Mouse (Mus musculus) left cerebral cortex, postnatal 25 days (tissue): ENCODE measurements at regions not wholly inside any gene's neighbourhood (a gene's known extent, or its start where the extent isn't known, plus 50 kb on each side); places are given as distances from the start of the nearest gene placed in this dataset.

Experiments used
- DNase-seq, 2 experiments: peaks; one replicate each; pipeline ENCODE4 v3.0.0; 2022; ENCODE audit warnings: low spot score in 2 of 2, mixed read lengths in 1 of 2
- intact Hi-C: fragments of 180-260 bp; cut with DNase I; formaldehyde crosslinking; loops from one replicate; pipeline ENCODE4 v1.15.1; 2025

DNA sequence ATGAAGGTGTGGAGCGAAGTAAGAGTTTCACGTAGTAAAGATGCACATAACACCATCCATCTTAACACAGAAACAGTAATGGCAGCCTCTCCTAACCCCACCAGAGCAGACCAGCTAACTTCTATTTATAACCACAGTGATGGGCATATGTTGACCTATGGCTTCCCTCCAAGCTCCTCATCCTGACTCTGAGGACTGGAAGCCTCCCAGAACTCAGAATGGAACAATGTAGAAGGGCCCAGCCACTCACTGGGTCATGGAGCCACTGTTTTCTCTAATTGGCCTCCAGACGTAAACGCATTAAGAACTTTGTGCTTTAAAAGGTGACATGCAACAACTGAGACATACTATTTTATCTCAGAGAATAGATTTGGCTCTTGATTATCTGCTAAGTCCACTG is 77.0 kb downstream of the Irs2 start:
- DNase-seq = no peak
- intact Hi-C loops = no loop called here

DNA sequence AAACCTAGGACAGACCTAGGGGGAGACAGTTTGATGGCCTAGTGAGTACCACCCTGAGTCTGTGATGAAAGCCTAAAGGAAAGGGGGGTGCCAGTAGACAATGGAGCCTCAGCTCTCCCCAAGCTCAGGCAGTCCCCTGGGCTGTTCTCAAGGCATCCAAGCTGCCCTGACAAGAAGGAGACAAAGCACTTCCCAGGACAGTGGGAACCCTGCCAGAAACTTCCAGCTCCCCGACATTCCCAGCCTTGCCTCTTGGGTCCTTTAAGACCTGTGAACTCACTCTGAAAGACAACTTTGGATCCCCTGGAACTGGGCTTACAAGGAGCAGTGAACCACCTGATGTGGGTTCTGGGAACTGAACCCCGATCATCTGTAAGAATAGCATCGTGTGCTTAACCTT is 79.4 kb downstream of the Irs2 start:
- intact Hi-C loops = loop anchor here (10.0 kb wide), 1 partner anchor 354 kb away; no protein-coding TSS in a partner anchor

DNA sequence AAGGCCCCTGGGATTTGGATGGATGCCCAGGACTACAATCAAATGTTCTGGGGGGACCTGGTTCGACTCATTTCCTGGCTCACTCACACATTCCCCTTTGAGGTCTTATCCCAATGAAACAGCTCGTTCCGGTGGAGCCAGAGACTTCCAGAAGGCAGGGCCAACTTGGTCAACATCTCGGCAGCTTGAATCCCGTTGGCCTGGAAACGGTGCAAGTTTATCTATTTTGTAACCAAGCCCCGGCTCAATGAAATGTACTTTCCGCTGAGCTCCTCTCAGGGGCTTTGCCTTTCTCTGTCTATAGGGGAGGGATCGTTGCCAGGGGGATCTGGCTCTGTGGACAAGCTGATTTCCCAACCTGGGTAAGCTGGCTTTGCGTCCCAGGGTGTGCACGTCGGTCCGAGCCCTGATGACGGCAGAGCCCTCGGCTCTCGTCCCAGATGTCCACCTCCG is 79.9 kb downstream of the Irs2 start:
- DNase-seq = peak; percentile 21 to 32

More for the DNA sequence above, 79.4 kb downstream of the Irs2 start:
- no peak for DNase-seq

DNA sequence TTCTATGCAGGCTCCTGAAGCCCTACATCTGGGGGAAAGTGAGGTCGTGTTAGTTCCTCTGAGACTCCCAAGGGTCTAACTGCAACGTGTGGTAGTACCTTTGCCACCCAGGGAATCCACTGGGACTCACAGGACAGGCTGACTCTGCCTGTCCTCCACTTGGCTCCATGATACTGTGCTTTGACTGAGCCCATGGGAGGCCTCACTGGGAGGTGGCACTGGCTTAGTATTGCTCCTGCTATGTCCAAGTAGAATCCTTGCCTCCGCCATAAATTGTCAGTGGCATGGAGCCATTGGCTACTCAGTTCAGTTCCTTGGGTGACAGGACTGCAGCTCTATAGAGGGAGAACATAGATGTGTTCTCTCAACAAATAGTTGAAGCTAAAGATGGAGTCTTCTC is 81.1 kb downstream of the Irs2 start:
- DNase-seq = no peak
- intact Hi-C loops = loop anchor here (10.0 kb wide), 1 partner anchor 352 kb away; no protein-coding TSS in a partner anchor

More for the DNA sequence above, 79.9 kb downstream of the Irs2 start:
- intact Hi-C loops = loop anchor here (10.0 kb wide), 1 partner anchor 354 kb away; no protein-coding TSS in a partner anchor

DNA sequence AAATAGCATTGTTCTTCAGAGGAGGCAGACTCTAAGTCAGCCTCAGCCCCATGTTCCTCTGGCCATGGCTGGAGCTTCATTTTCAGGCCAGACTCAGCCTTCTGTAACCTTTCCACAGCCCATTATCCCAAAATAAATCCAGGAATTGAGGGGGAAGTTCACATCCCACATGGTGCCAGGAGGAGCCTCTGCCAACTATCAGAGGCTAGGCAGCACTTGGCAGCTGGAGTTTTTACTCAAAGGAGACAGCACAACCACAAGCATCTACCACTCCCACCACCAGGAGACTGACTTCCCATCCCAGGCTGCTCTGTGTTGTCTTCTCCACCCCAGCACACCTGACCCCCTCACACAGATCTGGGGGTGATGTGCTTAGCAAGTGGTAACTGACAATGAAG is 81.7 kb downstream of the Irs2 start:
- intact Hi-C loops = loop anchor here (10.0 kb wide), 1 partner anchor 352 kb away; no protein-coding TSS in a partner anchor
- DNase-seq = peak; percentile 21 to 69

DNA sequence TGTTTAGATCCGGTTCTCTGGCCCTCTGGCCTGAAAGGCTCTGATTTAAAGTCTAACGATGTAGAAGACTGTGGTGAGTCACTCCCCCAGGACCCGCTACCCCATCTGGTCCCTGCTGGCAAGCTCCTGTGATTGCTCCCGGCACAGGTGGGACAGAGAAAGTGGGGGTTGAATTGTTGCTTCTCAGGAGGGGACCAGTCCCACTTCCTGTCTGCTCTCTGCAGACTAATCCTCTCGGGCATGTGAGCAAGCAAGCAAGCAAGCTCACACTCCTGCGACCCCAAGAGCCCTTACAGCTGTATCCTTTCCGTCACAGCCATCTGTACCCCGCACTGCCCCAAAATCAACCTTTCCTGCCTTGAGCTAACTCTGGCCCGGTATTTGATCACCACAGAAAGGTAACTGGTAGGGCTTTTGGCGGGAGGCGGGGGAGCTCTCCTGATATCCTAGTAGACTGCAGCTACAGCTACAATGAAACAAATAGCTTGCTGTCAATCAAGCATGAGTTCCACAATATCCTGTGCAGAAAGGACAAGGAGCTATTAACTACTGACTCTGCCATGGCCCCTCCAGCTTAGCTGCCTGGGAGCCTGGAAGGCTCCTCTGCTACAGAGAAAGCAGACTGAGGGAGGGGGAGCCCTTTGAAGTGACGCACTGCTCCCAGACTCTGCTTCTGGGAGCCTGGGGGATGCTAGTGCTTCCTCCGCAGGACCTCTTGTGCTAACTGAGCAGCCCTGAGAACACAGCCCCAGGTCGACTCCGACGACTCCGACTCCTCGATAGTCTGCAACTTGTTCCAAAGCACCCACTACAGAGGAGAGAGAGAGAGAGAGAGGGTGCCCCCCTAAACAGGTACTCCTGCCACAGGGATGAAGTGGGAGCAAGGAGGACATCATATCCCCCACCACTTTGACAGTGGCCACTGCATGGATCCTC is 82.4 kb downstream of the Irs2 start:
- no peak for DNase-seq
- intact Hi-C loops = loop anchor here (10.0 kb wide), 1 partner anchor 351 kb away; no protein-coding TSS in a partner anchor

DNA sequence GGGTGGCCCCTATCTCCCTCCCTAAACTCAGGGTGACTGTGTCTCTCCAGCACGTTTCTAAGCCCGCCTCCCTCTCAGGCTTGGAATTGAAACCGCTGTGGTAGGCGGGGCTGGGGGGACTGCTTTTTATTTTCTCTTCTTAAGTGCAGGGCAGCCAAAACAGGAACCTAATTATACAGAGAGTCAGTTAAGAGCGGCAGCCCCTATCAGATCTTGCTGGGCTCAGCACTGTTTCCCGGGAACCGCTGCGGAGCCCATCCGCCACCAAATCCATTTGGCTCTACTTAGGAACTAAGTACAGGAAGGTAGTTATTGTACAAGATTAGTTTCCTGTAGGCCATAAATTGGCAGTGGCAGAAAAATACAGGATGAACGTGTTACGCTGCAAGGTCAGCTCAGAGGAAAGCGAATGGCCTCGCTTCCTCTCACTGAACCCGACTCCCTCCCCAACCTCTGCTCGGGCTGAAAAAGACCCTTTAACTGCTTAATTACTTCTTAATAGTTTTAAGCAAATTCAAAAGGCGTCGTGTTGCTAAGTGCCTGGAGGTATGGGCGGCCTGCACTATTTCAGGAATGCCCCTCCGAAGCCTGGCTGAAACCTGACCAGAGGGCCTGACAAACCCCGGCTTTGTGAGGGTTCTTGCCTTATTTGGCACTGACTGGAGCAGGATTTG is 83.6 kb downstream of the Irs2 start:
- intact Hi-C loops = loop anchor here (5.0 to 10.0 kb wide), 2 partner anchors 97 to 350 kb away; no protein-coding TSS in a partner anchor
- peak; percentile 17 to 29 for DNase-seq

DNA sequence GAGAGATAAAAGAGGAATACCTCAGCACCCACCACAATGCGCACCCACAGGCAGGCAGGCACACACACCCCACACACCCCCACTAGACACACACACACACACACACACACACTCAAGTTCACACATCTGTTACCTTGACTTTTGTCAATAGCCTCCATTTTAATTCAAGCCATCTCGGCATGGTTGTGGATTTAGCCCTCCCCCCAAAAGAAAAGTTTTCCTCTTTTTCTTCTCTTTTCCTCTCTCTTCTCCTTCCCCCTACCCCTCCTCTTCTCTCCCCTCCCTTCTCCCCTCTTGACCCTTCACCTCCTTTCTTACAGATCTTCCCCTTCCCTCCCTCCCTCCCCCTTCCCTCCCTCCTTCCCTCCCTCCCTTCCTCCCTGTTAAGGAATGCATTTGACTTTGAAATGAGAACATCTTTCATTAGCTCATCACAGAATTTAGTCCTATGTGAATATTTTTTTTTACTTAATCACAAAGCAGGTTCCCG is 84.2 kb downstream of the Irs2 start:
- DNase-seq = no peak
- intact Hi-C loops = loop anchor here (5.0 to 10.0 kb wide), 2 partner anchors 97 to 349 kb away; no protein-coding TSS in a partner anchor

DNA sequence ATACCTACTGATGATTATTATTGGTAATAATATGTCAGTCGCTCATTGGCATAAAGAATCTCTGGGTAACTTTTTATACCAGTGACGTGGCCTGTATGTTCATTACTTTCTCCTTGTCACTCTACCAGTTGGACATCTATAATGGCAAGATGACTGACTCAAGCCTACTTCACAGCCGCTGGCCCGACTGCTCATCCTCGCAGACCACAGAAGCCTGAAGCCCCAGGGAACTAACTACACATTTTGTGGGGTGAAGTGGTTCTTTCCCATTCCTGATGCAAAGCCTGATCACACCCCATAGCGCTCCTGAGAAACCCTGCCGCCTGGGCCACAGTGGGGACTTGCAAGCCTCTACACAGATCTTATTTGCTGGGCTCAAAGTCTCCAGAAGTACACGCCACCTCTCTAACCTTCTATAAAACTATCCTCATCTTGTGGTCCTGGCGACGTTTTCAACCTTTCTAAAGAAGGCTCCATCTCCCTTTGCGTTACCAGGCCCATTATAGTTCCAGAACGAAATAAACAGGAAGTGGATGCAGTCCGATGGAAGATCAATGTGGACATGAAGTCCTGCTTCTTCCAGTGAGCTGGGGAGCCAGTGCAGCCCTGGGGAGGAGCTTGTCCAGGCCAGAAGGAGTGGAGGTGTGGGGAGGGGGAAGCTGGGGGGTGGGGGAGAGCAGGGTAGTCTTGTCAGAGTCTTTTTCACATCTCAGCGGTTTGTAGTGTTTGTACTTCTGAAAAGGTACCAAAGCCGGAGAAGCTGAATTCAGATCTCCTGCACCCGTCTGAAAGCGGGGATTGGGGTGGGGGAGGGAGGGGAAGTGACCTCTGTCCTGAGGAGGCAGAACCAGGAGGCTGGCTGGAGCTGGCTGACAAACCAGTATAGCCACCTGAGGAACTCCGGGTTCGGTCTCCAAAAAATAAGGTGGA is 84.9 kb downstream of the Irs2 start:
- no peak for DNase-seq
- intact Hi-C loops = loop anchor here (5.0 to 10.0 kb wide), 2 partner anchors 96 to 349 kb away; no protein-coding TSS in a partner anchor

DNA sequence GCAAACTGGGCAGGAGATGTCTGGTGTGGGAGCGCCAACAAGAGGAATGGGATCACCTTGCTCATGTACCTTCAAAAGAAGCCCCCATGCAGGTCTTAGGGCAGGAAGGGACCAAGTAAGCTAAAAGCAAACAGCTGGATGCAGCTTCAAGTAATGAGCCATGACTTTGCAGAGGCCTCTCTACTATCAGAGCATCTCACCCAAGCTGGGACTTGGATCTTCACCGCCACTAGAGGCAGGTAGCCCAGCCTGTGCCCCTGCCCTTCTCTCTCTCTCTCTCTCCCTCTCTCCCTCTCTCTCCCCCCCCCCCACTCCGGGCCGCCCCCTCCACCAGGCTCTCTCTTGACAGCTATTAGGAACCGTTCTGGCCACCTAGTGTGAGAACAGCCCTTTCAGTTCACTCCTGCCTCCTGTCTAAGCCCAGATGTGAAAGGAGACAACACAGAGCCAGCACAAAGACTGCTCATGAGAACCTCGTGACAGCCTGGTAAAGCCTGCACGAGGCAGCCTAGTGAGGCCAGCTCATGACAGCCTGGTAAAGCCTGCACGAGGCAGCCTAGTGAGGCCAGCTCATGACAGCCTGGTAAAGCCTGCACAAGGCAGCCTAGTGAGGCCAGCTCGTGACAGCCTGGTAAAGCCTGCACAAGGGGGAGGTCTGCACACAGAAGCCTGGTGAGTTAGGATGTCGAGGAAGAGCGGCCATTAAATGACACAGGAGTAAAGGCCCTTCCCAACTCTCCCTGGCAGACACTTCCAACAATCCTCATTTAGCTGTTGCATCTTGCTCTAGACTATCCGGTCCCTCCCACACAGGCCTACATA is 85.8 kb downstream of the Irs2 start:
- intact Hi-C loops = loop anchor here (5.0 to 10.0 kb wide), 2 partner anchors 95 to 348 kb away; no protein-coding TSS in a partner anchor
- DNase-seq = no peak

DNA sequence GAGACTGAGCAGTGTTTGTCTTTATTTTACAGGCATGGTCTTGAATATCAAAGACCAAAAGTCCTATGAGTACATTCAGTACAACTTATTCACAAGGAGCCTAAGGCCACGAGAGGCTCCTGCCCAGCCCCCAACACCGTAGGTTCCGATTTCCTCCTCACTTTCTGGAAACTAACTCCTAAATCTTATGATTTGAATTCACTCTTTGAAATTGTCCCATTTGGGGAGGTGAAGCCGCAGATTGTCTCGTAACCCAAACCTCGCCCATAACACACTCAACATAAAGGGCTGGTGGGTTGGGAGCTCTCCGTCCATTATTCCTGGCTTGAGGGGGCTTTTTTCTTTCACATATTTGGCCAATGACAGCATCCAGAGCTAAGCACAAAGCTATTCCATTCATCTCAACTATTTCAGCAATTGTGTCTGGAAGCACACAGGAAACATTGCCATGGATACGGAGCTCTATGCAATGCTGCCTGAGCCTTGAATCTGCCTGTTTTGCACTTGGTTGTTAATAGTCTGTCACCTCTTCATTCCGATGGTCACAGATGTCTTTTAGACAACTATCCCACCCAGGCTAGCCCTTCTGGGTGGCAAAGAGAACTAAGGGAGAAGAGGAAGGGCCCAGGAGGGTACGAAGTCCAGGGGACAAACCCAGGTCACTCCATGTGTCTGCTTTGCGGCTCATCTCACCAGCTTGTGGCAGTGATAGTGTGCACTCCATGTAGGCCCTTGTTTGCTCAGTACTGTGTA is 86.6 kb downstream of the Irs2 start:
- peak in 1 of 2 experiments; percentile 21 for DNase-seq
- intact Hi-C loops = loop anchor here (5.0 to 10.0 kb wide), 2 partner anchors 94 to 347 kb away; no protein-coding TSS in a partner anchor

DNA sequence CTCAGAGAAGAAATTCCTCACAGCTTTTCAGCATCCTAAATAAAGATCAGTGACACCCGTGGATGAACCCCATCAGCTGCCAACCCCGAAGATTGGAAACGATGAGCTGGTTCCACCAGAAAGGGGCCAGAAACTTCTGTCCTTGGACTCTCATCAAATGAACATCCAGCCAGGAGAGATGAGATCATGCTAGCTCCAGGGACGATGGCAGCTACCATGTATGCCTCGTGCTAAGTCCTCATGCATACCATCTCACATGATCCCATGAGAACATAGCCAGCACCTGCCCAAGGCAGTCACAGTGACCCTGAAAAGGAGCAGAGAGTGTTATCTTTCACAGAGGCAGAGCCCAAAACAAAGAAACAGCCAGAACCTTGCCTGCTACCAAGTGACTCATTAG is 88.6 kb downstream of the Irs2 start:
- no peak for DNase-seq
- intact Hi-C loops = loop anchor here (5.0 to 10.0 kb wide), 2 partner anchors 92 to 345 kb away; no protein-coding TSS in a partner anchor

DNA sequence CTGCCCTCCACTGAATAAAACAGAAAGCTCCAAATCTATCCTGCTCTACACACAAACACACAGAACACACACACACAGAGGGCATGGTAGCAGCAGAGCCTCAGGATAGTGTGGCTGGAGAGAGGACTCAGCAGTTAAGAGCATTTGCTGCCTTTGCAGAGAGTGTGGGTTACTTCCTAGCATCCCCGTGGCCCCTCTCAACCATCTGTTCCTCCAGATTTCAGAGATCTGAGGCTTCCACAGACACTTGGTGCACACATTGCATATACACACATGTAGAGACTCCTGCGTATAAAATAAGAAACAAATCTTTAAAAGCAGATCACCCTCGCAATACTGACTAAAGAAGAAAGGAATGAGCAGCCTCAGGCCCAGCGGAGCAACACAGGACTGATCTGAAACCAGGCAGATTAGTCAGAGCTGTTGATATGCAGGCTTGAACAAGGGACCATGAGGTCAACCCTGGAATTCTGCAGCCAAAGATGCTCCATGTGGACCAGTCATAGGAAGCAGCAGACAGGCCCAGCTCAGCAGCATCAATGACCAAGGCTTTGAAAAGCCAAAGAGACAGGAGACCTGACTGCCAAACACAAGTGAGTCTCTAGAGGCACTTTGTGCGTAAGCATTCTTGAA is 89.7 kb downstream of the Irs2 start:
- intact Hi-C loops = no loop called here
- DNase-seq = peak in 1 of 2 experiments; percentile 68

DNA sequence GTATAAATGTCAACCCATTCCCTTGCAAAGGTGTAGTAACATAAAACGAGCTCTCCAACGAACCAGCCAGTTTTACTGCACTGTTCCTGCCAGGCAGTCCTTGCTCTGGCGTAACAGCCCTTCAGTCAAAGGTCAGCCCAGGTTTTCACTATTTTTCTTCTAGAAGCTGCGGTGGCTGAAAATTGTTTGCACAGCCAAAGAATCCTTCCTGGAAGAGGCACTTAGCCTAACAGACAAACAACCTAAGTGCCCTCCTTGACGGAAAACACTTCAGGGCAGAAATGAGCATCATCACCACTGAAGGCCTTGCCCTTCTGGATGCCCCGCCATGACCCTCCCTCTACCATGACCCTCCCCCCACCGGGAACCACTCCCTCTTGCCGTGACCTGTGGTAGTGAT is 93.6 kb downstream of the Irs2 start:
- intact Hi-C loops = no loop called here
- DNase-seq = no peak

DNA sequence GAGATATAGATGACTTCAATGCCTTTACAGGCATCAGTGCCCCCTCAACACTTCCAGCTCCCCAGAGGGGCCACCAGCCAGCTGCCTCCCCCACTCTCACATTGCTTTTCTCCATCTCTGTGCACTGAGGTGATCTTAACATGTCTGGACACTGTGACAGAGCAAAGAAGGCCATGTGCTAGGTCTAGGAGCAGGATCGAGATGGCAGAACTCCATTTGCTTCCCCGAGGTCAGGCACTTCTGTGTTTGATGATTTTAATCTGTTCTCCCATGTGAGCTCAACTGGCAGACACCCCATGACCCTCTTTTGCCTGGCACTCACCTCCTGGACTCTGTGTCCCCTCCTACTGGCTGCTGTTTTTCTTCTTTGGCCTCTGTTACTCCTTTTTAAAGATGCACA is 95.8 kb downstream of the Irs2 start:
- DNase-seq = no peak
- intact Hi-C loops = no loop called here

DNA sequence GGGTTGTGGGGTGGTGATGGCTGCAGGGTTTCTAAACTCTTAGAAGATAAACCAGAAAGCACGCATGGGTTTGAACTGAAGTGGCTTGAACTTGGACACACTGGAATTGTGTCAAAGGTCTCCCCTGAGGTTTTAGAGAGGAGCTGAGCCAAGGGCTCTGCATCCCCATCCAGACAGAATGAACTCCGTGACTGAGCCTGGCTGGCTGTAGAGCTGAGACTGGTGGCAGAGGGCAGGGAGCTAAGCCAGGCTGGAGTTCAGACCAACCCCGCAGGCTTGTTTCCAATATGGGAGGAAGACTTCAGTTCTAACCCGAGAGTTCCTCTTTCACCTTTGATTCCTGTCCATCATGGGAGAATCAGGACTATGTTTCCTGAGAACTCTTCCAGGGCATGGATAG is 96.9 kb downstream of the Irs2 start:
- intact Hi-C loops = no loop called here

DNA sequence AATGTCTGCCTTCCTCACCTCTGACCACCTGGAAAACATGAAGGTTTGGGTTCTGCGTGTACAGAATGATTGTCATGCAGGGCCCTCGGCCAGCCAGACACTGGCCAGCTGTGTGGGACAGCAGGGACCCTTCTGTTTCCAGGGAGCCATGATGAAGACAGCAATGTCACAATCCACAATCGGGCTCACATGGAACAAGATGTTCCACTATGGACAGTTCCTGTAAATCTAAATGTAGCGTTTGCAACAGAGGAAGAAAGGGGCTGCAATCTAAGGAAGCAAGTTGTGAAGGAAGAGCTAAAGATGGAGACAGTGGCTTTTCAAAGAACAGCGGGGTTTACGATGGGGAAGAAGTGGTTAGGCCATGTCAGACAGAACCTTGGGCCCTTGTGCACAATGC is 97.3 kb downstream of the Irs2 start:
- intact Hi-C loops = no loop called here
- no peak for DNase-seq

More for the DNA sequence above, 96.9 kb downstream of the Irs2 start:
- no peak for DNase-seq
